Mouse (Mus musculus): ENCODE results near the gene Tshz2. TPM values are rescaled to one million over a fixed set of nuclear protein-coding genes. Genes with fewer than 3 reads are reported as not detected.
A peak's percentile ranks its signal among the peaks of the same experiment; 100 is the strongest.

Gene Tshz2
- polyA plus RNA-seq, 2 experiments = 0.43 to 1.5 TPM

DNA sequence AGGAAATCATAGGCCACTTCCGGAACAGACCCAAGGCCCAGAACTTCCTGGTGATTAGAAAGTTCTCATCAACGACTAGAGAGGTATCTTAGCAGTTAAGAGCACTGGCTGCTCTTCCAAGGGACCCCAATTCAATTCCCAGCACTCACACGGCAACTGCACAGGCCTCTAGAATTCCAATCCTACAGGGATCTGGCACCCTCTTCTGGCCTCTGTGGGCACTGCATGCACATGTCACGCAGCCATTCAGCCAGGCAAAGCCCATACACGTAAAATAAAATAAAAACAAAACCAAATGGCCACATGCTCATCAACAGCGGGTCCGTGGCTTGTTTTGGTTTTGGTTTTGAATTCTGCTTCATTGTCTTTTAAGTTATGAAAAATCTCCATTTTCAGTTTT, 395.0 kb downstream of the Tshz2 start:
- no peak overlapping the region for H3K27ac ChIP-seq
- H3K36me3 ChIP-seq (replicated peaks; ENCODE audit: control insufficient read depth, insufficient read depth, low read depth) = no peaks in the 10 kb centered on the region
- no peak overlapping the region for H3K4me2 ChIP-seq (ENCODE audit: low read depth)
- no peak overlapping the region for H3K4me3 ChIP-seq (ENCODE audit: insufficient read depth in 1 of 2, low read depth in 2 of 2, low read length in 2 of 2)
- no peak for ATAC-seq (ENCODE audit: insufficient read depth)
- no peak overlapping the region for H3K9ac ChIP-seq (replicated peaks)
- TF ChIP-seq CTCF (IDR thresholded peaks at IDR 0.05; ENCODE audit: low read depth) = peak; percentile 58
- no peak for TF ChIP-seq EP300 (IDR thresholded peaks at IDR 0.05; ENCODE audit: low read depth)
- no peaks in the 10 kb centered on the region for H3K27me3 ChIP-seq (ENCODE audit: control insufficient read depth, insufficient read depth, low read length)
- no peaks in the 10 kb centered on the region; the same call in 1 of the 2 replicates for H3K9me3 ChIP-seq (ENCODE audit: control insufficient read depth, low read length)
- H3K4me1 ChIP-seq (replicated peaks; ENCODE audit: control insufficient read depth in 2 of 2, insufficient read depth in 2 of 2, low read length in 1 of 2) = peaks cover 0 to 3% of the 10 kb centered on the region in 2 experiments; a peak in 2 of 4 replicates
- 74% methylated on average over 7 of the region's 7 CpGs for WGBS (ENCODE audit: insufficient replicate concordance)
- no peak for DNase-seq (ENCODE audit: low read depth in 3 of 3, low spot score in 3 of 3)

- no peaks in the 10 kb centered on the region for H3K36me3 ChIP-seq (replicated peaks; ENCODE audit: control insufficient read depth, insufficient read depth, low read depth)
- no peaks in the 10 kb centered on the region; the same call in 1 of the 2 replicates for H3K9me3 ChIP-seq (ENCODE audit: control insufficient read depth, low read length)
- H3K9ac ChIP-seq (replicated peaks) = no peak overlapping the region
- no peak overlapping the region for H3K4me2 ChIP-seq (ENCODE audit: low read depth)
- H3K4me1 ChIP-seq (replicated peaks; ENCODE audit: control insufficient read depth in 2 of 2, insufficient read depth in 2 of 2, low read length in 1 of 2) = peaks cover 0 to 3% of the 10 kb centered on the region in 2 experiments; a peak in 2 of 4 replicates
- no peaks in the 10 kb centered on the region for H3K27me3 ChIP-seq (ENCODE audit: control insufficient read depth, insufficient read depth, low read length)
- no peak overlapping the region for H3K4me3 ChIP-seq (ENCODE audit: insufficient read depth in 1 of 2, low read depth in 2 of 2, low read length in 2 of 2)
- no peak for ATAC-seq (ENCODE audit: insufficient read depth)
- no peak for DNase-seq (ENCODE audit: low read depth in 3 of 3, low spot score in 3 of 3)
- H3K27ac ChIP-seq = no peak overlapping the region
- 80% methylated on average over 24 of the region's 24 CpGs for WGBS (ENCODE audit: insufficient replicate concordance)
- TF ChIP-seq EP300 (IDR thresholded peaks at IDR 0.05; ENCODE audit: low read depth) = no peak
- no peak for TF ChIP-seq CTCF (IDR thresholded peaks at IDR 0.05; ENCODE audit: low read depth)
These were observed 395.9 kb downstream of the Tshz2 start for GRCm38 (mm10) chr2:170028488-170029303.

DNA sequence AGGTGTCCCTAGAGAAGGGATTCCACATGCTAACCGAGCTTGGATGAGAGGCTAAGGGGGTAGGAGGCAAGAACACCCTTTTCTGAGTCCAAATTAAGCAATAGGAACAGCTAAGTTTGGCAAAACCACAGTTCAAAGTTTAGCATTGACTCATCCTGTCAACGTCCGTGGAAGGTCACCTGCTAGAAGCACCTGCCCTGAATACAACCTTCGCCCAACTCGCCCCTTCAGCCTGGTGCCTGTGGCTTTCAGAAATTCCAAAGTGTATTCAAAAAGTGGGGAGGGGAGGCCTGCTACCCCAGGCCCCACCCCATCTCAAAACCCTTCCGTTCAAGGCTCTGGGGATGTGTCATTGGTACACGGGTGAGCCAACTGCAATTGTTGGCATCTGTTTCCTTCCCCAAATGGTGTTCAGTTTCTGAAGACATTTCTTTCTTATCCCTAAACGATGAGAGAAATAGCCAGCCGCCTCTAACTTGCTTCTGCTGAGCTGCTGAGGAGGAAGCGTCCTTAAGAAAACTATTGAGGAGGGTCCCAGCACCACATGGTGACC, 396.6 kb downstream of the Tshz2 start:
- Histone ChIP-seq H3K9me3 (ENCODE audit: control insufficient read depth, low read length) (no peaks in the 10 kb centered on the region; the same call in 1 of the 2 replicates), H3K4me1 (replicated peaks; ENCODE audit: control insufficient read depth in 2 of 2, insufficient read depth in 2 of 2, low read length in 1 of 2) (peaks cover 0 to 3% of the 10 kb centered on the region in 2 experiments; a peak in 2 of 4 replicates), H3K36me3 (replicated peaks; ENCODE audit: control insufficient read depth, insufficient read depth, low read depth) (no peaks in the 10 kb centered on the region), H3K27me3 (ENCODE audit: control insufficient read depth, insufficient read depth, low read length) (no peaks in the 10 kb centered on the region), H3K27ac (no peak overlapping the region), H3K9ac (replicated peaks) (no peak overlapping the region), H3K4me3 (ENCODE audit: insufficient read depth in 1 of 2, low read depth in 2 of 2, low read length in 2 of 2) (no peak overlapping the region), H3K4me2 (ENCODE audit: low read depth) (no peak overlapping the region)
- DNase-seq (ENCODE audit: low read depth in 3 of 3, low spot score in 3 of 3) = peak in 2 of 3 experiments; percentile 5 to 7
- TF ChIP-seq EP300 (IDR thresholded peaks at IDR 0.05; ENCODE audit: low read depth) (no peak), CTCF (IDR thresholded peaks at IDR 0.05; ENCODE audit: low read depth) (no peak)
- WGBS (ENCODE audit: insufficient replicate concordance) = 51% methylated on average over 10 of the region's 10 CpGs
- ATAC-seq (ENCODE audit: insufficient read depth) = peak; percentile 23; the same call in 1 of the 2 replicates

GRCm38 (mm10) chr2:170031226-170031625, 398.4 kb downstream of the Tshz2 start:
- peaks cover 0 to 3% of the 10 kb centered on the region in 2 experiments; a peak in 2 of 4 replicates for H3K4me1 ChIP-seq (replicated peaks; ENCODE audit: control insufficient read depth in 2 of 2, insufficient read depth in 2 of 2, low read length in 1 of 2)
- ATAC-seq (ENCODE audit: insufficient read depth) = no peak
- 78% methylated on average over 12 of the region's 12 CpGs for WGBS (ENCODE audit: insufficient replicate concordance)
- no peak overlapping the region for H3K4me2 ChIP-seq (ENCODE audit: low read depth)
- H3K9ac ChIP-seq (replicated peaks) = no peak overlapping the region
- DNase-seq (ENCODE audit: low read depth in 3 of 3, low spot score in 3 of 3) = no peak
- H3K27me3 ChIP-seq (ENCODE audit: control insufficient read depth, insufficient read depth, low read length) = no peaks in the 10 kb centered on the region
- H3K9me3 ChIP-seq (ENCODE audit: control insufficient read depth, low read length) = no peaks in the 10 kb centered on the region; the same call in 1 of the 2 replicates
- H3K4me3 ChIP-seq (ENCODE audit: insufficient read depth in 1 of 2, low read depth in 2 of 2, low read length in 2 of 2) = no peak overlapping the region
- no peak overlapping the region for H3K27ac ChIP-seq
- H3K36me3 ChIP-seq (replicated peaks; ENCODE audit: control insufficient read depth, insufficient read depth, low read depth) = no peaks in the 10 kb centered on the region
- no peak for TF ChIP-seq CTCF (IDR thresholded peaks at IDR 0.05; ENCODE audit: low read depth)
- TF ChIP-seq EP300 (IDR thresholded peaks at IDR 0.05; ENCODE audit: low read depth) = no peak

GRCm38 (mm10) chr2:170031872-170032271, 399.1 kb downstream of the Tshz2 start:
- no peak overlapping the region for H3K4me3 ChIP-seq (ENCODE audit: insufficient read depth in 1 of 2, low read depth in 2 of 2, low read length in 2 of 2)
- H3K9ac ChIP-seq (replicated peaks) = no peak overlapping the region
- DNase-seq (ENCODE audit: low read depth in 3 of 3, low spot score in 3 of 3) = no peak
- no peaks in the 10 kb centered on the region for H3K36me3 ChIP-seq (replicated peaks; ENCODE audit: control insufficient read depth, insufficient read depth, low read depth)
- no peak overlapping the region for H3K4me2 ChIP-seq (ENCODE audit: low read depth)
- no peak for TF ChIP-seq EP300 (IDR thresholded peaks at IDR 0.05; ENCODE audit: low read depth)
- TF ChIP-seq CTCF (IDR thresholded peaks at IDR 0.05; ENCODE audit: low read depth) = no peak
- H3K27ac ChIP-seq = no peak overlapping the region
- H3K9me3 ChIP-seq (ENCODE audit: control insufficient read depth, low read length) = no peaks in the 10 kb centered on the region; the same call in 1 of the 2 replicates
- H3K4me1 ChIP-seq (replicated peaks; ENCODE audit: control insufficient read depth in 2 of 2, insufficient read depth in 2 of 2, low read length in 1 of 2) = peaks cover 0 to 3% of the 10 kb centered on the region in 2 experiments; a peak in 2 of 4 replicates
- no peaks in the 10 kb centered on the region for H3K27me3 ChIP-seq (ENCODE audit: control insufficient read depth, insufficient read depth, low read length)
- WGBS (ENCODE audit: insufficient replicate concordance) = 43% methylated on average over 8 of the region's 8 CpGs
- ATAC-seq (ENCODE audit: insufficient read depth) = no peak

All from liver, embryonic 14.5 days (tissue).